Mouse (Mus musculus) ZHBTc4 (cell line): Measurements from ENCODE around the gene Smarcc2.

Source experiments
- DNase-seq: peaks from one replicate; pipeline ENCODE4 v3.0.0-alpha.2; 2011; ENCODE audit warnings: low read depth, low spot score

The Smarcc2 gene

GRCm38 (mm10) chr10:128511761-128512160, 52.7 kb downstream of the Smarcc2 start:
- no peak for DNase-seq

- DNase-seq, result no peak
Measured at GRCm38 (mm10) chr10:128515044-128515443, 56.0 kb downstream of the Smarcc2 start.

- peak; percentile 46 for DNase-seq
Measured at GRCm38 (mm10) chr10:128516029-128516428, 57.0 kb downstream of the Smarcc2 start.

GRCm38 (mm10) chr10:128516677-128517076, 57.6 kb downstream of the Smarcc2 start:
- DNase-seq, result no peak

- DNase-seq, result peak; percentile 75
Measured at GRCm38 (mm10) chr10:128518833-128519232, 59.8 kb downstream of the Smarcc2 start.

GRCm38 (mm10) chr10:128520591-128520990, 61.5 kb downstream of the Smarcc2 start:
- DNase-seq, result no peak

GRCm38 (mm10) chr10:128522351-128522750, 63.3 kb downstream of the Smarcc2 start:
- DNase-seq, result no peak

GRCm38 (mm10) chr10:128524111-128524731, 65.2 kb downstream of the Smarcc2 start:
- peak; percentile 42 for DNase-seq

- peak; percentile 88 for DNase-seq
Measured at GRCm38 (mm10) chr10:128524732-128525662, 65.9 kb downstream of the Smarcc2 start.

- peak; percentile 99 for DNase-seq
Measured at GRCm38 (mm10) chr10:128525671-128526308, 66.7 kb downstream of the Smarcc2 start, which contains the start of gene Esyt1. TSS of gene Esyt1 (minus strand) at chr10:128525871.

- no peak for DNase-seq
Measured at GRCm38 (mm10) chr10:128526366-128527356, 67.6 kb downstream of the Smarcc2 start.

GRCm38 (mm10) chr10:128535206-128535605, 76.2 kb downstream of the Smarcc2 start:
- DNase-seq, result no peak

GRCm38 (mm10) chr10:128535624-128536265, 76.7 kb downstream of the Smarcc2 start:
- no peak for DNase-seq

GRCm38 (mm10) chr10:128536266-128536940, 77.4 kb downstream of the Smarcc2 start:
- DNase-seq, result peak; percentile 96

GRCm38 (mm10) chr10:128538340-128538870, 79.4 kb downstream of the Smarcc2 start:
- DNase-seq, result peak; percentile 63
